Mouse (Mus musculus) G1E (cell line): Measurements from ENCODE around the gene Rcbtb2. TPM values are rescaled to one million over a fixed set of nuclear protein-coding genes. Genes with fewer than 3 reads are reported as not detected.

Experiments used
- ATAC-seq: 2 replicates; pipeline ENCODE4 v1.8.0; 2016; ENCODE audit warnings: mild to moderate bottlenecking; ENCODE audit not compliant: insufficient number of reproducible peaks, poor library complexity, low FRiP score, severe bottlenecking; ENCODE audit errors: extremely low read depth
- DNase-seq: peaks from one replicate; pipeline ENCODE4 v3.0.0; 2012; ENCODE audit warnings: low spot score
- H3K27me3 ChIP-seq: 2 replicates; pipeline ENCODE4 v1.6.1; 2012; ENCODE audit warnings: mild to moderate bottlenecking, low read length, inconsistent platforms; ENCODE audit not compliant: insufficient read depth
- H3K36me3 ChIP-seq: replicated peaks from 2 replicates; pipeline ENCODE3; 2012; ENCODE audit warnings: mild to moderate bottlenecking, inconsistent platforms
- H3K4me1 ChIP-seq: 2 replicates; pipeline ENCODE4 v1.6.1; 2012; ENCODE audit warnings: low read depth, low read length, inconsistent platforms, mixed read lengths; ENCODE audit not compliant: insufficient read depth
- H3K4me3 ChIP-seq: 2 replicates; pipeline ENCODE4 v1.5.1; 2012; ENCODE audit warnings: low read depth, mild to moderate bottlenecking, inconsistent platforms, low read length, moderate library complexity, mixed read lengths
- H3K9me3 ChIP-seq: replicated peaks from 2 replicates; pipeline ENCODE4 v1.6.1; 2012; ENCODE audit warnings: inconsistent platforms
- CTCF ChIP-seq: IDR thresholded peaks from 2 replicates; pipeline ENCODE4 v1.5.1; 2012; ENCODE audit warnings: low read depth, low read length, inconsistent platforms, mixed read lengths
- GATA1 ChIP-seq: IDR thresholded peaks from 2 replicates; pipeline ENCODE4 v1.6.1; 2012; ENCODE audit warnings: borderline replicate concordance, low read length, inconsistent platforms, mixed read lengths
- GATA2 ChIP-seq: IDR thresholded peaks from 2 replicates; pipeline ENCODE4 v1.6.1; 2012; ENCODE audit warnings: low read depth, low read length, inconsistent platforms, borderline replicate concordance
- POLR2AphosphoS5 ChIP-seq: IDR thresholded peaks from 2 replicates; pipeline ENCODE4 v1.6.1; 2012; ENCODE audit warnings: low read depth, low read length, inconsistent platforms; ENCODE audit not compliant: insufficient replicate concordance
- TAL1 ChIP-seq: conservative IDR thresholded peaks from 2 replicates; pipeline ENCODE4 v1.6.1; 2012; ENCODE audit warnings: low read depth, low read length, inconsistent platforms, mixed read lengths
- polyA plus RNA-seq: library from polyadenylated mRNA; stranded (reverse); fragments of >175 nt; gene quantifications from 2 replicates; pipeline ENCODE4 v1.2.3, GENCODE M21; 2012
- total RNA-seq, 2 experiments: library from RNA; stranded (forward) in 1 of 2; stranded (reverse) in 1 of 2; fragments of 200-1000 nt in 1 of 2; fragments of >200 nt in 1 of 2; fragmentation: Nextera tagmentation in 1 of 2; gene quantifications; 2 replicates each; pipeline ENCODE4 v1.2.3; 2014 to 2017

Gene Rcbtb2
- total and polyA plus RNA-seq, 3 experiments, result 24.4 to 49.9 (median 34.8) TPM

GRCm38 (mm10) chr14:73137234-73137633 lies 14.4 kb downstream of the Rcbtb2 start:
- DNase-seq, result no peak
- no peak for TF ChIP-seq TAL1
- TF ChIP-seq CTCF, result no peak
- no peak for TF ChIP-seq GATA2
- no peak for TF ChIP-seq GATA1
- TF ChIP-seq POLR2AphosphoS5, result no peak
- no peaks in the 10 kb centered on the region for H3K36me3 ChIP-seq

GRCm38 (mm10) chr14:73138483-73138882 lies 15.6 kb downstream of the Rcbtb2 start:
- ATAC-seq (no peak), DNase-seq (no peak)
- H3K36me3 ChIP-seq, result no peaks in the 10 kb centered on the region
- no peaks in the 10 kb centered on the region for H3K9me3 ChIP-seq
- TF ChIP-seq CTCF (no peak), POLR2AphosphoS5 (no peak), TAL1 (no peak), GATA2 (no peak), GATA1 (no peak)
- H3K4me3 ChIP-seq, result no peak overlapping the region
- no peaks in the 10 kb centered on the region for H3K27me3 ChIP-seq
- peaks cover 22% of the 10 kb centered on the region for H3K4me1 ChIP-seq

More at GRCm38 (mm10) chr14:73137234-73137633, 14.4 kb downstream of the Rcbtb2 start:
- Histone ChIP-seq H3K4me1 (peaks cover 13% of the 10 kb centered on the region), H3K4me3 (no peak overlapping the region), H3K27me3 (no peaks in the 10 kb centered on the region), H3K9me3 (no peaks in the 10 kb centered on the region)
- no peak for ATAC-seq

- no peaks in the 10 kb centered on the region for H3K9me3 ChIP-seq
- peaks cover 34% of the 10 kb centered on the region for H3K4me1 ChIP-seq
- DNase-seq, result no peak
- peaks cover 5% of the 10 kb centered on the region for H3K36me3 ChIP-seq
- no peak for TF ChIP-seq GATA2
- TF ChIP-seq GATA1, result no peak
- no peak for TF ChIP-seq CTCF
- TF ChIP-seq POLR2AphosphoS5, result no peak
- no peak for TF ChIP-seq TAL1
- no peak for ATAC-seq
- no peak overlapping the region for H3K4me3 ChIP-seq
- no peaks in the 10 kb centered on the region for H3K27me3 ChIP-seq
These were observed 17.0 kb downstream of the Rcbtb2 start for GRCm38 (mm10) chr14:73139866-73140265.

GRCm38 (mm10) chr14:73141800-73142199 lies 19.0 kb downstream of the Rcbtb2 start:
- H3K36me3 ChIP-seq, result peaks cover 11% of the 10 kb centered on the region
- ATAC-seq (no peak), DNase-seq (no peak)
- H3K27me3 ChIP-seq, result no peaks in the 10 kb centered on the region
- peaks cover 51% of the 10 kb centered on the region for H3K4me1 ChIP-seq
- H3K4me3 ChIP-seq, result no peak overlapping the region
- no peak for TF ChIP-seq TAL1
- TF ChIP-seq GATA2, result no peak
- no peak for TF ChIP-seq POLR2AphosphoS5
- H3K9me3 ChIP-seq, result no peaks in the 10 kb centered on the region

- Histone ChIP-seq H3K4me1 (peaks cover 52% of the 10 kb centered on the region), H3K9me3 (no peaks in the 10 kb centered on the region), H3K4me3 (peak overlapping the region; percentile 83), H3K36me3 (peaks cover 13% of the 10 kb centered on the region), H3K27me3 (no peaks in the 10 kb centered on the region)
- TF ChIP-seq POLR2AphosphoS5, result no peak
- no peak for TF ChIP-seq TAL1
- no peak for TF ChIP-seq GATA1
- TF ChIP-seq GATA2, result no peak
- TF ChIP-seq CTCF, result no peak
- ATAC-seq (no peak), DNase-seq (peak; percentile 29)
These were observed 19.6 kb downstream of the Rcbtb2 start for GRCm38 (mm10) chr14:73142421-73142895.

GRCm38 (mm10) chr14:73142896-73143709 lies 20.3 kb downstream of the Rcbtb2 start:
- Histone ChIP-seq H3K9me3 (no peaks in the 10 kb centered on the region), H3K36me3 (peaks cover 13% of the 10 kb centered on the region), H3K27me3 (no peaks in the 10 kb centered on the region), H3K4me3 (peak overlapping the region; percentile 83), H3K4me1 (peaks cover 53% of the 10 kb centered on the region)
- no peak for TF ChIP-seq GATA1
- no peak for TF ChIP-seq POLR2AphosphoS5
- TF ChIP-seq CTCF, result no peak
- TF ChIP-seq TAL1, result no peak
- TF ChIP-seq GATA2, result no peak
- ATAC-seq, result peak; percentile 36
- DNase-seq, result peak; percentile 96
